Mouse (Mus musculus): ENCODE data around the gene Creb5. TPM values are rescaled to one million over a fixed set of nuclear protein-coding genes. Genes with fewer than 3 reads are reported as not detected.
"Not testable (repeated sequence)": the region's sequence is repeated elsewhere in the genome, so short reads cannot be mapped to it uniquely, and the experiment has no call there.

The Creb5 gene
- total RNA-seq, 2 experiments from 2014 or later, result 2.9 to 4.7 TPM

DNA sequence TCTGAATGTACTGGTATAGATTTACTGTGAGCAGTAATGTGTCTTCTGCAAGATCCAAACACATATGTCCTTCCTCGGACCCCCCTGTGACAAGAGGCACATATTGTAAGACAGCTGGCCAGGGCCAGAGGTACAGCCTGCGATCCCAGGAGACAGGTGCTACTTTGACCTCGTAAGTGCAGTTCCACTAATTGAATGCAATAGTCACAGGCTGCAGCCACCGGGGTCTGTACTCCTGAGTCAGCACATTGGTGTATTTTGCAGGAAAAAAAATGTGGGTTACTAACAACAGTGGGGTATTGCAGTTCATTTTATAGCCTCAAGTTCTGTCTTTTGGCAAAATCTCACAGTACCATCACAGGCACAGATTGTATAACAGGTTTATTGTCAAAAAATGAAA, 110.7 kb downstream of the Creb5 start:
- no peak for DNase-seq (ENCODE audit: extremely low spot score in 1 of 2, low spot score in 2 of 2)
- no peak for TF ChIP-seq CTCF (IDR thresholded peaks at IDR 0.05)
- intact Hi-C loops (cut with DNase I), result no loop called here

DNA sequence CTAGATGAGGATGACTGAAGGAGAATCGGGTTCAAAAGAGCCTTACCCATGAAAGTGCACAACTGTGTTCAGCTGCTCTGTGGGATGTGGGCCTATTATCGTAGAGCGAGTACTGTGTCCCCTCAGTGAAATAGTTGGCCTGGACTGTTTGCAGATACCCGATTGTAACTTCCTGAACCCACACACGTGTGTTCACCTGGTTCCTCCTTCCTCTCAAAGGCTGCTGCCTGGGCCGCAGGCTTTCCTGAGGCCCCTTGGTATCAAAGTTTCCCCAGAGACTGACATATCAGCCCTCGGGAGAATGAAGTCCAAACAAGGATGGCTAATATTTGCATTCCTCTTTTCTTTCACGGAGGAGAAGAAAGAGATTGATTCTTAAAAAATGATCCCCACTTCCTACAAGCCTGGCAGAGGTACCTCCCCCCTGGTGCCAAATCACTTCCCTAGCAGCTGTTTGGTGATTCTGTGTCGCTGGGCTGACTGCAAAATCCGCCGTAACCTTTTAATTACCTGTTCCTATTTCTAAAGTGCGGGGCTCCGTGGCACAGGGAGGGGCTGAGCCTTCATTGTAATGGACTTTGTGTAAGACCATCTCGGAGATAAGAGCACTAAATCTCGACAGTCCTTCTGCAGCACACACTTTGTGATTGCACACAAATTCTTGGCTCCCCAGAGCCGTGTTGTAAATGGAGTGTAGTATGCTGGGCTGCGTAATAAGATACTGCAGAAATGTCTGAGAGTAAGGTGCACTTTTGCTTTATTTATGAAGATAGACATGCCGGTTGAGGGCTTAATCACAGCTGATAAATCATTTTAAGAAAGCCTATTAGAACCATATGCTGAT, 111.4 kb downstream of the Creb5 start:
- Histone ChIP-seq H3K4me3 (no peak overlapping the region), H3K27ac (no peak overlapping the region)
- no peak for DNase-seq (ENCODE audit: extremely low spot score in 1 of 2, low spot score in 2 of 2)
- intact Hi-C loops (cut with DNase I), result no loop called here
- no peak for TF ChIP-seq CTCF (IDR thresholded peaks at IDR 0.05)

More for the DNA sequence above, 110.7 kb downstream of the Creb5 start:
- H3K27ac ChIP-seq, result no peak overlapping the region
- H3K4me3 ChIP-seq, result no peak overlapping the region

DNA sequence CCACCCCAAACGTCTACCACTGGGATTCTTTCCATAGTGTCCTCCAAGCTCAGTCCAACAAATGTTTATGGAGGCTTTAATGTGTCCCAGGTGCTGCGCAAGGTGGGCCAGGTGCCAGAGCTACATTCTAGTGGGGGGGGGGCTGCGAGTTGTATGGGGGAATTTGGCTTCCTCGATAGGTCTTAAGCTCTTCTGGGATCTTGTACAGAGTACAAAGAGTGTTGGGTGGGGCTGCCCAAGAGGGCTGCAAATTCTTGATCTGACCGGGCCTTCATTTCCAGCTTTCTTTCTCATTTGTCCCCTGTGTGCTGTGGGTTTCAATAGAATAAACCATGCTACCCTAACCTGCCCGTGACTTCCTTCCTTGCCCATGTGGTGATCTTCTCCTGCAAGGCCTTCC, 114.3 kb downstream of the Creb5 start:
- DNase-seq (ENCODE audit: extremely low spot score in 1 of 2, low spot score in 2 of 2), result no peak
- TF ChIP-seq CTCF (IDR thresholded peaks at IDR 0.05), result no peak
- intact Hi-C loops (cut with DNase I), result no loop called here
- no peak overlapping the region for H3K4me3 ChIP-seq
- no peak overlapping the region for H3K27ac ChIP-seq

DNA sequence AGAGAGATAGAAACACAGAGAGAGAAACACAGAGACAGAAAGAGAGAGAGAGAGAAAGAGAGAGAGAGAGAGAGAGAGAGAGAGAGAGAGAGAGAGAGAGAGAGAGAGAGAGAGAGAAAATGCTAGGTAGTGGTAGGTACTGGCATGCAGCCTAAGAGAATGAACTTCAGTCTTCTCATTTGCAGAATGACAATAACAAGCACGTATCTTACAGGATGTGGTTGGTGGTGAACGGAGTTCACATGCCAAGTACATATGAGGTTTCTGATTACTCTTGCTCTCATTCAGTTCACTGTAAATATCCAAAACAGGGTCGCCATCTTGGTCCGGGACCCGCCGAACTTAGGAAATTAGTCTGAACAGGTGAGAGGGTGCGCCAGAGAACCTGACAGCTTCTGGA, 115.5 kb downstream of the Creb5 start:
- DNase-seq (ENCODE audit: extremely low spot score in 1 of 2, low spot score in 2 of 2); H3K4me3 ChIP-seq; intact Hi-C loops (cut with DNase I); H3K27ac ChIP-seq: not testable (repeated sequence)

DNA sequence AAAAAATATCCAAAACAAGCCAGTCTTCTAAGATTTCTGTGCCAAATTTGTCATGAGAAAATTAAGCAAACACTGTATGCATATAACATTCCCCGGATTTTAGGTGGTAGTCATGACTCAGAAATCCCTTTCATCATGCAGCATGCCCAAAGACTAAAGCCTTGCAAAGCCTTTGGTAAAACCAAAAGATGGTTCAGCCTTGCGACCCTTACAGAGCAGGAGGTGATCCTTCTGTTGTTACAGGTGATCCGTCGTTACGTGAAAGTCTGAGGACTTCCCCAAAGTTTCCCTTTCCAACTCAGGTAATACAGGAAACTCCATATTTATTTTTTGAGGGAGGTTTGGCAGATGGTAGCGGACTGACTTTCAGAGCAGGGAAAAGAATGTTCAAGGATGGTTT, 122.1 kb downstream of the Creb5 start:
- no peak for TF ChIP-seq CTCF (IDR thresholded peaks at IDR 0.05)
- Histone ChIP-seq H3K27ac (no peak overlapping the region), H3K4me3 (no peak overlapping the region)
- no peak for DNase-seq (ENCODE audit: extremely low spot score in 1 of 2, low spot score in 2 of 2)
- intact Hi-C loops (cut with DNase I), result no loop called here

DNA sequence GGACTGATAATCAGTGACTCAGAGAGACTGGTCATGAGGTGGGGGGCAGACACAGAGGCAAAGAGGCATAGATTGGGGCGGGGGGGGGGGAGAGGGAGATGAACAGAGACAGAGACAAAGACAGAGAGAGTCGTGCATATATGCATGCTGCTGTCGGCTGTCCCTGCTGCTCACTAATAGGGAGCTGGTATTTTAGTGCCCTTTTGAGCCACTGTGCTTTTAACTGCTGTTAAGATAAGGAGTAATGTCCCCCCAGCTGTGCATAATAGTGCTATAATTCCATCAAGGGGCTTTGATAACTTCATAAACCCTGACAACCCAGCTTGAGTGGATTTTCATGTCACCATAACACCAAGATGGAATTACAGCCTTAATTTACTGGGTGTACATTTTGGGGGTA, 134.3 kb downstream of the Creb5 start:
- intact Hi-C loops (cut with DNase I), result no loop called here
- no peak for TF ChIP-seq CTCF (IDR thresholded peaks at IDR 0.05)

DNA sequence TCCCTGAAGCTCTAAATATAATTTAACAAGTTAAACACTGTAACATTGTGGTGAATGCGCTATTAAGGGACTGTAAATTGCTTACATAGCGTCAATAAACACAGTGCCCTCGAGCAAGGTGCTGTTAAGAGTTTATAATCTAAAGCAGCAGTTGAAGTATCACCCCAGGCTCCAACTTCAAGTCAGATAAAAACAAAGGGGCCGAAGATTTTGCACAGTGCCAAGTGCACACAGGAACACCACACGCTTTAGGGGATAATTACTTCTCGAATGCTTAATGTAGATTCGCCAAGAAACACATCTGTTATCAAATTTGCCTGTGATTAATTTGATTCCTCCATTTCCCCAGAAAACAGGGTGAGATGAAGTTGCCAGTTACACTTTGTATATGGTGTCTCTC, 142.3 kb downstream of the Creb5 start:
- no peak for DNase-seq (ENCODE audit: extremely low spot score in 1 of 2, low spot score in 2 of 2)
- no peak for TF ChIP-seq CTCF (IDR thresholded peaks at IDR 0.05)
- intact Hi-C loops (cut with DNase I), result no loop called here
- Histone ChIP-seq H3K4me3 (no peak overlapping the region), H3K27ac (no peak overlapping the region)

More for the DNA sequence above, 134.3 kb downstream of the Creb5 start:
- Histone ChIP-seq H3K27ac (no peak overlapping the region), H3K4me3 (no peak overlapping the region)
- DNase-seq (ENCODE audit: extremely low spot score in 1 of 2, low spot score in 2 of 2), result no peak

DNA sequence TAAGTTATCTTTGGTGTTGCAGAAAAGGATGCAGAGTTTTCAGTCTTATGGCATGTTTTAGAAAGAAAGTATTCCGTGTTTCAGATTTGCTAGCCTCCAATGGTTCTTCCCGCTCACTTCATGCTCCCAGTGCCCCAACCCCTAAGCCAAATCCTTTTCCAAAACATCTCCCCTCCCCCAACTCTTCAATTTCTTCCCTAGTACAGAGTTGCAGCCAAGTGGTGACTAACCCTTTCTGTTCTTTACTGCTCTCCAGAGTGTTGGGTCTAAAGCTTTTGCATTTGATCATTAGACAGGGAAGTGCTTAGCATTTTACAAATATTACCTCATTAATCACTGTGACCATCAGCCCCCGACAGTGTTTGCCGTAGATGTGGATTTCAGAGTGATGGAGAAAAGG, 142.8 kb downstream of the Creb5 start:
- DNase-seq (ENCODE audit: extremely low spot score in 1 of 2, low spot score in 2 of 2), result no peak
- Histone ChIP-seq H3K27ac (no peak overlapping the region), H3K4me3 (no peak overlapping the region)
- no peak for TF ChIP-seq CTCF (IDR thresholded peaks at IDR 0.05)
- intact Hi-C loops (cut with DNase I), result no loop called here

DNA sequence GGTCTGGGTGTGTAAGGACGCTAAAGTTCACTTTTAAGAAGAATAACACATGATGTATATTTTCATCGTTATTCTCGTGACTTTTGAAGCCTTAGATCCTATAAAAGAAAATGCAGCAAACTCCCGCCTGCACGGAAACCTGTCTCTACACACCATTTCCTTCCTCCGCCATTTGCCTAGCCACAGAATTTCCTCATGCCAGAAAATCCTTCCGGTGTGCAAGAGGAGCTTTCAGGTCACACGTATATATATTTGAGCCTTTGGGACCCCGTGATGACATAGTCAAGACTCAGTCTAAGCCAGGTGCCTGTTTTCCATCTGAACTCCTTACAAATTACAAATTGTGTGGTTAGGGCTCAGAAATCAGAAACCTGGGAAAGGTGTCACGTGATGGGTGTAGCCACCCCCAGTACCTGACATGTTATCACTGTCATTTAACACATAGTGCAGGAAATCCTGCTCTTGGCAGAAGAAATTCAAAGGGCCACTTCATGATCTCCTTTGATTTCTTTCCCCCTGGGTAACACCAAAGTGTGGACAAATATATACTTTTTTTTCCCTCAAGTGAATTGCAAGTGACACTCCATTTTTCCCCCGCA, 158.9 kb downstream of the Creb5 start:
- no peak for TF ChIP-seq CTCF (IDR thresholded peaks at IDR 0.05)
- intact Hi-C loops (cut with DNase I), result no loop called here
- Histone ChIP-seq H3K27ac (no peak overlapping the region), H3K4me3 (no peak overlapping the region)
- no peak for DNase-seq (ENCODE audit: extremely low spot score in 1 of 2, low spot score in 2 of 2)

DNA sequence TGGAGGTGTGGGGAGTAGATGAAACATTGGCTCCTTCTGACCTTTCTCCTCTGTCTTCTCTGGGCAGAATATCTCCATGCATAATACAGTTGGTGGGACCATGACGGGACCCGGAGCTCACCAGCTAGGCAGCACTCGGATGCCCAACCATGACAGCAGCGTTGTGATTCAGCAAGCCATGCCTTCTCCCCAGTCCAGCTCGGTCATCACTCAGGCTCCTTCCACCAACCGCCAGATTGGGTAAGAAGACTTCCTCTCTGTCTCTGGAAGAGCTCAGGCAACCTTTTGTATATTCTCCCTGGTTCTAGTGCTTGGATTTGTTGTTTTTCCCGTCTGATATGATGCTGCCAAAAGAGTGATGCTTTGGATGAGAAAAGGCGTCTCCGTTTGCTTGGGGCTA, 160.4 kb downstream of the Creb5 start:
- H3K27ac ChIP-seq, result no peak overlapping the region
- intact Hi-C loops (cut with DNase I), result no loop called here
- TF ChIP-seq CTCF (IDR thresholded peaks at IDR 0.05), result no peak
- DNase-seq (ENCODE audit: extremely low spot score in 1 of 2, low spot score in 2 of 2), result no peak
- no peak overlapping the region for H3K4me3 ChIP-seq

DNA sequence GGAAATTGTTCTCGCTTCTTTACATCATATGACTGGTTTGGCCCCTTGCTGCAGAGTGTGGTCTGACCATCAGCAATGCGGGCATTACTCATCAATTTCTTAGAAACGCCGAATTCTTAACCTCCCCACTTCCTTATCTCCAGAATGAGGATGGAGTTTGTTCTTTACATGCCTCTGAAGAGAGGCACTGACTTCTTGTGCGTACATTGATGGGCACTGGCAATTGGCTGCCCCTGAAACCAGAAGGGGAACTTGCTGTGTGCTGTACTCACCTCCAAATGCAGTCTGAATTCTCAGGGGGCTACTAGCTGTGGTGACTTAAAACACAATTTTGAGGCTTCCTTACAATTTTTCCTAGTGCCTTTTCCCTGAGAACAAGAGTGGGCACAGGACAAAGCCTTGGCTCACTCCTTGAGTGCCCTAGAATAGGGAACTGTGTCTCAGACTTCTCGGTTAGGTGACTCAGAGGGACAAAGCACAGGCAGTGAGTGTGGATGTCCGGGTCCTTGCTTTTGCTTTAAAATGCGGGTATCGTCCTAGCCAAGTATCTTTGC, 161.3 kb downstream of the Creb5 start:
- intact Hi-C loops (cut with DNase I), result no loop called here
- no peak overlapping the region for H3K27ac ChIP-seq
- no peak for DNase-seq (ENCODE audit: extremely low spot score in 1 of 2, low spot score in 2 of 2)
- no peak overlapping the region for H3K4me3 ChIP-seq
- no peak for TF ChIP-seq CTCF (IDR thresholded peaks at IDR 0.05)

DNA sequence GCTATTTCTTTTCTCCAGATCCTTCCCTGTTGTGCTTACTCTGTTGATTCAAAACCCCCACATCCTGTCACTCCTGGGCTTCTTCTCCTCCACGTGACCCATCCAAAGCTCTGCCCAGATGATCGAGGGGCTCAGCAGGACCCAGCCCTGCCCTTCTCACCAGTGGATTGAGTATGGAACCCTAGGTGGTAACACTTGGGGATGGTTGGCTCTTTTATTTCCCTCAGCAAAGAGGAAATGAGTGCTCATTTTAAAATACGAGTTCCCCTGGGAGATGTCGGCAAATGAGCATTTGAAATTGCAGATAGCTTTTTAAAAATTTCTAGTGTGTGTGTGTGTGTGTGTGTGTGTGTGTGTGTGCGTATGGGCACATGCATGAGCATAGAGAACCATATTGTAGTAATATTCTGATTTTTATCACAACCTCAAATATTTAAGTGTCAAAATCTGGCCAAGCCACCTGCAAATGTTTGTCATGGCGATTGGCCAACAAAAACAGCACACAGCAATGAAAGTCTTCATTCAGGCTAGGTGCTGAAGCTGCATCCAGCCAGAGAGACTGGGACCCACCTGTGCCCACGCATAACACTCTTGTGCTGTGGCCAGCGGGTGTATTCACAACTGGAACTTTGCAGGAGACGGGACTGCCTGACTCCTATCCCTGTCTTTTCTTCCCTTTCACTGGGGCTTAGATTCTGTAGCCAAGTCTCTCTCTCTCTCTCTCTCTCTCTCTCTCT, 162.5 kb downstream of the Creb5 start:
- no peak overlapping the region for H3K4me3 ChIP-seq
- no peak for DNase-seq (ENCODE audit: extremely low spot score in 1 of 2, low spot score in 2 of 2)
- intact Hi-C loops (cut with DNase I), result no loop called here
- no peak overlapping the region for H3K27ac ChIP-seq
- TF ChIP-seq CTCF (IDR thresholded peaks at IDR 0.05), result no peak

Measured in left cerebral cortex, adult 2 months (tissue).